Mouse (Mus musculus) granulocyte monocyte progenitor cell, adult 5-6 weeks (primary cell): ENCODE data around the gene Gm17364. TPM values are rescaled to one million over a fixed set of nuclear protein-coding genes. Genes with fewer than 3 reads are reported as not detected.
A peak's percentile ranks its signal among the peaks of the same experiment; 100 is the strongest.
"Not testable (repeated sequence)": the region's sequence is repeated elsewhere in the genome, so short reads cannot be mapped to it uniquely, and the experiment has no call there.

Experiments used
- ATAC-seq: replicated peaks from 2 replicates; pipeline ENCODE4 v1.8.0; 2016; ENCODE audit warnings: mild to moderate bottlenecking, moderate TSS enrichment, inconsistent platforms; ENCODE audit not compliant: poor library complexity, severe bottlenecking
- total RNA-seq, 2 experiments: library from RNA; stranded (forward) in 1 of 2; stranded (reverse) in 1 of 2; fragments of 200-712, 200-1000 nt in 1 of 2; fragments of >200 nt in 1 of 2; fragmentation: Nextera tagmentation in 1 of 2; gene quantifications; 2 replicates each; pipeline ENCODE4 v1.2.3; 2014 to 2017

Gm17364 gene
- total RNA-seq, 2 experiments from 2014 or later: not detected

DNA sequence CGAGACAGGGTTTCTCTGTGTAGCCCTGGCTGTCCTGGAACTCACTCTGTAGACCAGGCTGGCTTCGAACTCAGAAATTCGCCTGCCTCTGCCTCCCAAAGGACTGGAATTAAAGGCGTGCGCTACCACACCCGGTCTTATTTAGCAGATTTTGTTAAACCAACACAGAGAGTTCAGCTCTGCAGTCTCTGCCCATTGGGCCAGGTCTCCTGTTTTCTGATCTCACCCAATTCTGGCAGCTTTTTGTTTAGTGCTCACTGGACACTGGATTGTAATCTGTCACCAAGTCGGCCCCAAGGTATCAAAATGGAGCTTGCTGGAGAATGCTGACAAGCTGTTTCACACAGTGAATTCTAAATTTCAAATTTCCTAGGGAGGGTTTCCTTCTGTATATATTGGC, 21.0 kb downstream of the Gm17364 start:
- no peak for ATAC-seq

DNA sequence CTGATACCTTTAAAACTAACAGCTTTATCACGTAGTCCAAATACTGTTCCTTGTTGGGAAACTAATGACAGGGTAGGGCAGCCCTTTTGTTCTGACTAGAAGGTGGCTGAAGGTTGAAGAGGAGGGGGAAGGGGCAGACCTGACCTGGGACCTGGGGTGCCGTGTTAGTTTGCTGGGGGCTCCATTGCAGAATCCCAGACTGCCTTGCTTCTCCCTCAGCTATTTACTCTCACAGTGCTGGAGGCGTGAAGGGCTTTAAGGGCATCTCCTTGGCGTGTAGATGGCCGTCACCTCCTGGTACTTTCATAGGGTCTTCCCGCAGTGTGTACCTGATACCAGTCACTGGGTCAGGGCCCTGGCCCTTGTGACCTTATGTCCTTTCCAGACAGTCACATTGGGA, 21.6 kb downstream of the Gm17364 start:
- no peak for ATAC-seq

DNA sequence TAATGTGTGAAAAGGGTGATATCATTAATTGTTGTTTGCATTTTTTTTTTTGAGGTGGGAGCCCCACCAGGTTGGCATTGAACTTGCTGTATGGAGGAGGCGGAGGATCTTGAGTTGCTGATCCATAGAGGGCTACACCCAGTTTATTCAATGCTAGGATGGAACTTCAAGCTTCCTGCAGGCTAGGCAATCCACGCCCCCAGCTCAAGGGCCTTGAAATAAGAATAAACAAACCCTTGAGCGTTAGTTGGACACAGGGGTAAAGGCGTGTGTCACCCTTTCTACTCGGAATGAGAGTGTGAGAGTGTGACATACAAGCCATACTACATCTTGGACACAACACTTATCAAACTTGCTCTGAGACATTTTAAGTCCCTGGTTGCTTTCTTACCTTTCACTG, 22.1 kb downstream of the Gm17364 start:
- ATAC-seq: no peak

DNA sequence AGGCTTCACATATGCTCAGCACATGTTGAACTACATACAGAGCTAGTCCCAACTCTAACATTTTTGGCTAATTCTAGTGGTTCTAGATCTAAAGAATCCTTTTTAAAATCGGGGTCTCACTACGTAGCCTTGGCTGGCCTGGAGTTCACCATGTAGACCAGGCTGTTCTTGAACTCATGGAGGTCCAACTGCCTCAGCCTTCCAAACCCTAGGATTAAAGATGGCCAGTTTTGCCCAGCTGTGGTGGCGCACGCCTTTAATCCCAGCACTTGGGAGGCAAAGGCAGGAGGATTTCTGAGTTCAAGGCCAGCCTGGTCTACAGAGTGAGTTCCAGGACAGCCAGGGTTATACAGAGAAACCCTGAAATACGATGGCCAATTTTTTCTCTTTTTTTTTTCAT, 22.5 kb downstream of the Gm17364 start:
- not testable (repeated sequence) for ATAC-seq

DNA sequence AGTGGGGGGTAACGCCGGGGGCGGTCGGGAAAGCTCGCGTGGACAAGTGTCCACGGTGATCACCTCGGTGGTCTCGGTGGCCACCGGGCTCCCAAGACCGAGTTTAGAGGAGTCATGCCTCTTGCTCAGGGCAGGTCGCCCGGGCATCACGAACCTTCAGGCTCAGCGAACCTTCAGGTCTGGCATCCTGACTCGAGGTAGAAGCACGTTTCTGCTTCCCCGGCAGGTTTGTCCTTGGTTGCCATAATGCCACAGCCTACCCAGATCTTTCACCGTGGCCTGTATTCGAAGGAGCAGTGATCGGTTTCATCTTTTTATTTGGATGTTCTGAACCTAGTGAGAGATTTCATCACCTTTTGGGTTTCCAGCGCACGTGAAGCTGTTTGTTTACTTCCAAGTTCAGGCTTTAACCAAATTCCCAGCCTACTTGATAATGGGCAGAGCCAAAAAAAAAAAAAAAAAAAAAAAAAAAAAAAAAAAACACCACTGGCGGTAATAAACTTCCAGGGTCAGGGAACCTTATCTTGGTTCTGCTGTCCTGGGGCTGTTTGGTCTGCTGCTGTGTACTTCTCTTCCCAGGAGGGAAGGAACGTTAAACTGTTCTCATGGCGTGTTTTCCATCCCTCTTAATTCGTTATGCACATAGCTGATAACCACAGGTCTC, 23.3 kb downstream of the Gm17364 start:
- ATAC-seq: peak; percentile 1; the same call in 1 of the 2 replicates

DNA sequence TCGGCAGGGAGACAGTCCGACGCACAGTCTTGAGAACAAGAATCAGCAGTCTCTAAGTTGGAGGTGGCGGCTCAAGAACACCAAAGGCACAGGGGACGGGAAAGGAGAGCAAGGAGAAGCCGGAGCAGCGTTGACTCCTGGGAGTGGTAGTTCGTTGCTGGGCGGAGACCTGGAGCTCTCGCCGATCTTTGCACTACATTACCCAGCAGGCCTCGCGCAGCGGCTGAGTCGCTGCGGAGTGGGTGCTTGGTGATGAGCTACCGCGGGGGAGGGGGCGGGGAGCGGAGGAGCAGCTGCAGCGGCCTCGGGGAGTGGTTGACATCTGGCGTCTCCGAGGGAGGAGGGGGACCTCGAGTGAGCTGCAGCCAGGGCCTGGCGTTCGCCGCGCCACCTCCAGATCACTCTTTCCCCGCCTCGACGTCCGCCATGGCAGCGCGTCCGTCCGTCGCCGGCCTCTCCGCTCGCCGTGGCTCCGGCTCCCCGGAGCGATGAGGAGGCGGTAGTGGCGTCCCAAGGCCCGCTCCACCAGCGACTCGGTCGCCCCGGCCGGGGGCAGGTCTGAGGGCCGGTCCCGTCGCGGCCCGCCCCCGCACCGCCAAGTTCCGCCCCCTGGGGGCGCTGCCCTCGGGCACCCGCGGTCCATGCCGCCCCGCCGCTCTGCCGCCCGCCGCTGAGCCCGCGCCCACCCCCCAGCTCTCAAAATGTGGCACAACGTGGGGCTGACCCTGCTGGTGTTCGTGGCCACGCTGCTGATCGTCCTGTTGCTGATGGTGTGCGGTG, 24.0 kb downstream of the Gm17364 start, which contains the start of gene Smim13:
Gene Smim13, plus strand, starts transcription at position 307 of the 780 bp plus-strand sequence.
- peak; percentile 96 for ATAC-seq

DNA sequence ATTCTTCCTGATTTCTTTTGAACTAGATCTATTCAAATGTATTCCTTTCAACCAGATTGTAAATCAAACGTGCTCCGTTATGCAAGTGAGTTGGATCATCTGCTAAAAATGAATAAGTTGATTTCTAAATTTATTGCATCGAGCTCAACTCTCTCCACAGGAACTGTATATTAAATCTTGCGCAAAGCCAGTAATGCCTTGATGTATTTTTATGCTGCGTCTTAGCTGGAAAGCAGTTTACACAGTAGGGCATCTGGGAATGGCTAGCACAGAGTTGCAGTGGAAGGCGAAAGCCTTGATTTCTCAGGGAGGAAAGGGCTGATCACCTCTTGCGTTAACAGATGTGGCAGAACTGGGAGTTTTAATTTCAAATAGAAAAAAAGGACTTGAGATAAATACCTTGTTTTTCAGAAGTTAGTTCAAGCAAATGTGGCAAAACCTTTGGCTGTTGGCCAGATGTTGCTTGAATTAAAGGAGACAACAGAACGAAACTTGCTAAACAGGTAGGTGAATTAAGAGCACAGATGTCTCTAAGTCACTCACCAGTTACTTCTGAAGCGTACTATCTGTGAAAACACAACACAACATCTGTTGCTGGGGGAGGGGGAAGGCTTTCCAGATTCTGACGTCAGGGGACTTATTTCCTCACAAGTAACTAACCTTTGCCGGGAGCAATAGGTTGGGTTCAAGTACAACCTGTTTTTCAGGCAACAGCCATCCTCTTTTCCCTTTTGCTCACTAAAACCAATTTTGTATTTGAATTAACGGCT, 24.8 kb downstream of the Gm17364 start:
- peak; percentile 23; the same call in 1 of the 2 replicates for ATAC-seq

DNA sequence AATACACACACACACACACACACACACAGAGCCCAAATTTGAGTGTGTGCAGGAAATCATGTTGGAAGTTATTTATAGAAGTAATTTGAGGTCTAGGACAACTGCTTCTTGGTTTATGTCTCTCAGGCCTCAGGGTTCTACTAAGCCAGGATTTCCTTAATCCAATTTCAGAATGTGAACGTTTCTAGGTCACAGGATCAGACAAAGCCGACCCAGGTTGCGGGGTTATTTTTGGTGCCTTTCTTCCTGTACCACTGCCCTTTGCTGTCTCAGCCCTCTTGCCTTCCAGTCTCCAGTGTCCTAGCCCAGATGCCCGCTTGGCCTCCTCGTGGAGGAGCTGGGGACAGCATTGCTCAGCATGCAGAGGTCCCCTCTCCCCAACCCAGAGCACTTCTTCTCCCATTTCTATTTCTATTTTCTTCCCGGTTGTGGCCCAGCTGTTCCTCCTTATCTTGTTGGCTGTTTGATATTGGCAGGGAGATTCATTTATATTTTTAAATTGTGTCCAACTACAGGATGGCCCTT, 29.4 kb downstream of the Gm17364 start:
- no peak for ATAC-seq

DNA sequence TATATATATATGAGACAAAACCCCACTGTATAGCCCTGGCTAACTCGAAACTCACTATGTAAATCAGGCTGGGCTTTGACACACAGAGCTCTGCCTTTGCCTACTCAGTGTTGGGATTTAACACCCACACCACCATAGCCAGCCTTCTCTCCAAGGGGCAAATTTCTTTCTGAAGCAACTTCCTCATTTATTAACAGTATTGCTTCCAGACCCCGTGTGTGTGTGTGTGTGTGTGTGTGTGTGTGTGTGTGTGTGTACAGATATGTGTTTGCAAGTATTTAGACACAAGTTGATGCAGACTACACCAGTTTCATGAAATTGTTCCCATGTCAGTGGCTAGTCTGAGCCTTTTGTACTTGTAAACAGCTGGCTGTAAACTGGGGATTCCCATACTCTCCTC, 32.2 kb downstream of the Gm17364 start:
- peak; percentile 83 for ATAC-seq

DNA sequence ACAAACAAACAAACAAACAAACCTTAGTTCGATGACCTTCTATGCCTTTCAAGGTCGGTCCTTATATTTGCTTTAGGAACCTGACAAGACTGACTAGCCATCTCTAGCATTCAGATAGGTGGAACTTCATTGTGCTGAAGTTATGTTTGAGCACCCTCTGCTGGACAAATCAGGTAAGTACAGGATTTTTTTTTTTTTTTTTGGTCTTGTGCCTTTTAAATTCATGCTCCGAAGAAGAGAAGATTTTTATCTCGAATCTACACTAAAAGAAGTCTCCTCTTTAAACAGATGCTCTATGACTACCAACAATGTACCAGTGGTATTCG, 35.0 kb downstream of the Gm17364 start:
- peak; percentile 45 for ATAC-seq

DNA sequence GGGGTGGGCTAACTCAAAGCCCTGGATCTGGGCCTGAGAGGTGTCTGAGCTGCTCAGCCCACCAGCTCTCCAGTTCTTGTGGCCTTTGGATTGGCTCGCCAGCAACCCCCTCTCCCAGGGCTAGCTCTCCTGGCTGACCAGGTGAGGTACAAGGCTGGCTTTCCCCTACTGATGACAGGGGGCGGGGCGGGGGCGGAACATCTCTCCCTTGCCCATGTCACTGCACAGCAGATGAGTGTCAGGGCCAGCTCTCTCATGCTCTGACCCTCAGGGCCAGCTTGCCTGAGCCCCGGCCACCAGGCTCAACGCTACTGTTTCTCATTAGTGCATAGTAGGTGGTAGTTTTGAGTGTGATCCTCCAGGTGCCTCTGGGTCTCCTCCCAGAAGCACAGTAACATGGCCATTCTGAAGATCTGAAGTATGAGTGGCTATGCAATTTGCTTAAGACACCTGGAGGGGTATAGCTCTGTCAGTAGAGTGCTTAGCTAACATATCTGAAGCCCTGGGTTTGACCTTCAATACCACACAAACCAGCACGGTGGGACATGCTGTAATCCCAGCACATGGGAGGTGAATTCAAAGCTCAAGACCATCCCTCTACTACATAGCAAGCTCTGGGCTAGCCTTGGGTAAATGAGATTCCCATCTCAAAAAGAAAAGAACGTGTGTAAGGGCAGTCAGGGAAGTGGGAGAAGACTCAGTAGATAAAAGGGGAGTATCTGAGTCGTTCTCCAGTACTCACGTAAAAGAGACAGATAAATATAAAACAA, 35.6 kb downstream of the Gm17364 start:
- no peak for ATAC-seq

DNA sequence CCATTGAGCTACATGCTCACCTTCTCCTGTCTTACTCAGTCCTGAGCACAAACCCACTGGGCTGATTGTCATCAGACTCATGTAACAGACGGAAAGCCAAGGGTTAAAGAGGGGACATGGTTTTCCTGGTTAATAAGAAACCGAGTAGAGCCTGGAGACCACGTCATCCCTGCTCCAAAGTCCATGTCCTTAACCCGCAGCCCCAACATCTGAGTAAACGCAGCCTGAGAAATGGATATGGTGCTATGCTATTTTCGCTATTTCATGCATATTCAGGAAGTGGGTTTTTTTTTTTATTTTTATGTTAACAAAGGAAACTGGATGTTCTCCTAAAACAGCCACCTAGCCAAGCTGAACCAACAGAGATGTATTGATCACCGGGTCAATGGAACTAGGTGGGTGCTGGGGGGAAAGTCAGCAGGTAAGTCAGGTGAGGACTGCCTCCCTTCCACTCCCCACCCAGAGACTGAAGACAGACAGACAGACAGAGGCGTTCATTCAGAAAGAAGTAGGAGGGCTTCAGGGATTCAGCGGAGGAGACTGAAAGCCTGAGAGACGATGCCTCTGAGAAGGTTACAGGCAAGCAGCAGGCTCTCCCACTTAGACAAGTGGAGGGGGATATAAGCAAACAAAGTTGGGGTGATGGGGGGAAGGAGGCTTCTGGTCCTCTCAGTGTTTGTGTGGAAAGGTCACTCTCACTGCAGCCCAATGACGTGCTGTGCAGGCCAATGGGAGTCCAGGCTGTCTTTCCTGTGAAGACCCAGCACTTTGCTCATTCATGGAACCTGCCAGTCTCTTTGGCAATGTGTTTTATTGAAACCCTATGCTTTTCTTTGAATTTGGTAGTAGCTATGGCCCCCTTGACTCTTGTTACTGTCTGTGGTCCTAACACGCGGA, 37.7 kb downstream of the Gm17364 start:
- ATAC-seq: peak; percentile 46; the same call in 1 of the 2 replicates

DNA sequence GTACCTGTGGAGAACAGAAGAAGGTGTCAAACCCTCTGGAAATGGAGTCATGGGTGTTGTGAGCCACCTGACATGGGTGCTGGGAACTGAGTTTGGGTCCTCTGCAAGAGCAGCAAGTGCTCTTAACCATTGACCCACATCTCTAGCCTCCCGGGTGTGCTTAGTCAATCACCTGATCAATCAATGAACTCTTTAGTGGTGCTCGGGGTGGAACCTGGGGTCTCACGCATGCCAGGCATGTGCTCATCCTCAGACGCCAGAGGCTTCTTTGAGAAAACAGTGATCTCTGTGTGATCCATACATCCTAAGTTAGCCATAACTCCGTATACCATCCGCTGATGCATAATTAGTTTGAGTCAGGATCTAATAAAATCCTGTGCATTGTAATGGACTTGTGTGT, 38.6 kb downstream of the Gm17364 start:
- no peak for ATAC-seq

DNA sequence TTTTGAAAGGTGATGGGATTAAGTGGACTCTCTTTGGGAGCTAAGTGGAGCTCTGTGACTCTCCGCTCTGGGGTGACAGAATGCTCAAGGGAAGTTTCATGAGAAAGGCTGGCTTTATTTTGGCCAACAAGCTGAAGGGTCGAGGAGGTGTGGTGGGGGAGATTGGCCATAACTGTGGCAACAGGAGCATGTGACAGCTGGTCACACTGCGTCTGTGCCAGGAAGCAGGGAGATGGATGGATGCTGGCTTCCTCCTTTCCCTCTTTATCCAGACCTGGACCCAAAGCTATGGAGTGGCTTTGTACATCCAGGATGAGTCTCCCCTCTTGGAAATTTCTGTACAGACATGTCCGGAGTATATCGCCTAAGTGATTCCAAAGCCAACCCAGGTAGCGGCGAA, 40.5 kb downstream of the Gm17364 start:
- ATAC-seq: no peak

DNA sequence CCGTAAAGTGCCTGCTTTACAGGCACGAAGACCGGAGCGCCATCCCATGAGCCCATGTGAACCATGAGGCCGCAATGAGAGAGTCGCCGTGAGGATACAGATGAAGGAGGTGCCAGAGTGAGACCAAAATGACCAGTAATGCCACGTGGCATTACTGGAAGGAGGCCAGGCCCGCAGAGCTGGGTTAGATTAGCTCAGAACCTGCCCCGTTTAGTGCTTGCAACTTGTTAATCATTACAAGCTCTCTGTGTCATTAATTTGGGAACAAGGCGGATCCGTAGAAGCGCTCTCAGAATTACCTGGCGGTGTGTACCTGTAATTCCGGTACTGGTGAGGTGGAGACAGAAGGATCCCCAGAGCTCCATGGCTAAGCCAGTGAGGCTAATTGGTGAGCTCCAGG, 41.6 kb downstream of the Gm17364 start:
- no peak for ATAC-seq

DNA sequence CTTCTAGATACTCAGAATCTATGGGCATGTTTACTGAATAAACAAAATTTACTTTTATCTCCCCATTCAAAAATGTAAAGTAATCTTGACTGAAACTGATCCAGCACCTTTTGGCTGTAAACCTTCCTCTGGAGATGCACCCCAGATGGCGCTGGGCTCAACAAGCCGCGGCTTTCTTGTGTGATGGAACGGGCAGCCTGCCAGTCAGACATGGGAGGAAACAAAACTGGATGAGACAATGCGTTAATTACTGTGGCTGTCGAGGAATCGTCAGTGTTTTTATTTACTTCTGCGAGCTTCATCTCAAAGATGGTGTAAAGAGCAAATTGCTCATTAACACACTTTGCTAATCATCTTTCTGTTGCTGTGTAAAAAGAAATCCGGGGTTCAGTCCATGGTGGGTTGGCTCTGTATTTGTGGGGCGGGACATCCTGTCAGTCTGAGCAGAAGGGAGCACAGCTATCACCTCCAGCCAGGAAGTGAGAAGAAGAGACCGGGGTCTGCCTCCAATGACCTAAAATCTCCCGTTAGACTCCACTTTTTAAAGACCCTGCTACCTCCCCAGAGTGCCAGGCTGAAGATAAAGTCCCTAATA, 42.3 kb downstream of the Gm17364 start:
- ATAC-seq: no peak

DNA sequence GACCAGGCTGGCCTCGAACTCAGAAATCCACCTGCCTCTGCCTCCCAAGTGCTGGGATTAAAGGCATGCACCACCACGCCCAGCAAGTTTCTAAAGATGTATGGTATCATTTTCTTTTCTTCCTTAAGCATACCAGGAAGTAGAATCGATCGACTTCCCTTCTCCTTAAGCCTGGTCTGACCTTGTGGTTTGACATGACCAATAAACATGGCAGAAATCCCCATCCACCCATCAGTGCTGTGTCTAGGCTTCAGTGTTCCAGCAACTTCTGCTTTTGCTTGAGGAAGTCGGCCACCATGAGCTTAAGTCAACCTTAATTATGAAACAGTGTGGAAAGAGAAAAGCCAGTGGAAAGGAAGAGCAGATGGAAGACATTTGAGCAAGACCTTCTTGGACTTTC, 43.5 kb downstream of the Gm17364 start:
- ATAC-seq: peak; percentile 99

DNA sequence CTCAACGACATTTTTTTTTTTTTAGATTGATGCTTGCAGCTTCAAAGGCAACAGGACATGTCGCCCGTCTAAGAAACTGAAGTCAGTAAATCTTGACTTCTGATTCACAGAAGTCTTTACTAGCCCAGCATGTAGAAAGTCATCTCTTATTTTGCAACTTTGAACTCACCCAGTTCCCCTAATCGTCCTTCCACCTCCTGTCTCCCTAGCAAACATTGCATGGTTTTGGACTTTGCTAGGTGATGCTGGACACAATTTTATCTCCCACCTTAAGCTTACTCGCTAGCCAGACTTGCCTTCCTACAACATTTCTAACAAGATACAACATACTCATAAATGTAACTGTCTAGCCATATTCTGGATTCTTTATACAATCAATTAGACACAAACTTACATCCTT, 45.7 kb downstream of the Gm17364 start:
- ATAC-seq: no peak

DNA sequence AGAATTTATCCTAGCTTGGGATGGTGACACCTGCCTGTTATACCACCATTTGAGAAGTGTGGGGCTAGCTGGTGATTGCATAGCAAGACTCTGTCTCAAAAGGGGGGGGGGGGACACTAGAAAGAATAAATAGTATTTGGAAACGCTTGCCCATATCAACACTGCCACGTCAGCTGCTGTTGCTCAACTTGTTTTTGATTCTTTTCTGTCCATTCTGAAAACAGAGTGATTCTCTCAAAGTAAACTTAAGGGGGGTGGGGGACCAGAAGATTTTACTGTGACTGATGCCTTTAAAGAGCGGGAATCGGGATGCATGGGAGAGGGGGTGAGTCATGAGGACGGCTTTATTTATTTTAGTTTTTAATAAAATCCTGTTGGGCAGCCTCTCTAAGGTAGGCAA, 47.3 kb downstream of the Gm17364 start:
- no peak for ATAC-seq
